Mouse (Mus musculus) brain, embryonic 14.5 days (tissue): Measurements from ENCODE around the gene Mid1. TPM values are rescaled to one million over a fixed set of nuclear protein-coding genes. Genes with fewer than 3 reads are reported as not detected.

Experiments used
- DNase-seq: peaks from one replicate; pipeline ENCODE4 v3.0.0-alpha.2; 2011; ENCODE audit warnings: low read depth
- CTCF ChIP-seq: fragments of 200-500 bp; IDR thresholded peaks from 2 replicates; pipeline ENCODE4 v1.5.1; 2012; ENCODE audit warnings: inconsistent platforms, mild to moderate bottlenecking, moderate library complexity, borderline replicate concordance; ENCODE audit not compliant: insufficient read depth, insufficient read length; ENCODE audit errors: extremely low read depth
- POLR2A ChIP-seq: fragments of 200-500 bp; IDR thresholded peaks from 2 replicates; pipeline ENCODE4 v1.6.1; 2012; ENCODE audit warnings: mild to moderate bottlenecking, inconsistent platforms, borderline replicate concordance; ENCODE audit not compliant: poor library complexity, insufficient read depth, insufficient read length, severe bottlenecking; ENCODE audit errors: extremely low read depth
- polyA plus RNA-seq: library from polyadenylated mRNA; depleted of rRNA; stranded (reverse); fragments of >200 nt; gene quantifications from 2 replicates; pipeline ENCODE4 v1.2.3, GENCODE M21; 2012; rRNA removed

Mid1 gene
- 13.5 and 23.5 TPM in 2 replicates for polyA plus RNA-seq

DNA sequence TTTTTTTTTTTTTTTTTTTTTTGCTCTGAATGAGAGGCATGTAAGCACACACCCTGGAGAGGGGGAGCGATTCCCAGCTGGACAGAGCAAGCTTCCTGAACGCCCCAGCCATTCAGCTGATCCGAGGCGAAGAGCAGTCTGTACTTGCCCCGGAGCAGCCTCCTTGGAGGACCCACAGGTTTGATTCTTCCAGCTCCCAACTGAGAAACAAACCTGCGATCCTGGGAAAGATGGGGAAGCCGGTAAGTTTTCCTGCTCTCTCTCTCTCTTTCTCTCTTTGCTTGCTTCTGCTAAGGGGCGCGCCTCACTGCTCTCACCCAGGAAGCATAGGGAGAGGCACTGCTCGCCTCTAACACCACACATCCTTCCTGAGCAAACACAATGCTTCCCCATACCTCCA, at the start of gene Mid1:
Gene Mid1, plus strand, starts transcription at position 69 of the 400 bp plus-strand sequence.
- DNase-seq = peak; percentile 29
- TF ChIP-seq POLR2A = no peak
- TF ChIP-seq CTCF = no peak

DNA sequence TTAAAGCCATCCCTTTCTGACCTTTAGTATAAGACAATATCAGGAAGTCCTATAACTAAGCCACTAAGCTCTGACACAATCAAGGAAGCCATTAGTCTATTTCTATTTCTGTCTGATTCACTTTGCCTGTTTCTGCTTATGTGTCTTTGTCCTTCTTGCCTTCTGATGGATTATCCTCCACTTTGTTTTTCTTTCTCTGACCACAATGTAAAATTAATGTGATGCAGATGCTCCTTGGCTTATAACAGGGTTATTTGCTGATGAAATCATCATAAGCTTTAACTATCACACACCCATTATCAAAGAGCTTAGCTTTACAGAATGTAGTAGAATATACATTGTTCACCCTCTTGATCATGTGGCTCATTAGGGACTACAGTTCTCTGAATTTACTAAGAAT, 11.9 kb upstream of the Mid1 start:
- no peak for DNase-seq
- no peak for TF ChIP-seq POLR2A
- TF ChIP-seq CTCF = no peak

DNA sequence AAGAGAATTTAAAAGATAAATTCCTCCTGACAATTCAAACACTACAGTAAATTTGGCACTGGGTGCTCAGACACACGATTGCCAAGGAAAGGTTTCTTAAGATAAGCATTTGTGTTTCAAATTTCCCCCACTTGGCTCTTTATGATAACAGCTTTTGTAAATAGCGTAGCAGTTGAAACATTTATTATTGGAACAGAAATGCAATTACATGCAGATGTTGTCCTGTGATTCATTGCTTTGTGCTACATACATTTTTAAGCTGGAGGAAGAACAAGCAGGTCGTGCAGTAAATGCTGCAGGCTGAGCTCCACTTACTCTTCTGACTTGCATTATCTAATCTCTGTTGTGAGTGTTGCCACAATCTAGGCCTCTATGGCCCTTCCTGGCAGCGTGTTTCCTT, 8.7 kb upstream of the Mid1 start:
- DNase-seq = peak; percentile 10

DNA sequence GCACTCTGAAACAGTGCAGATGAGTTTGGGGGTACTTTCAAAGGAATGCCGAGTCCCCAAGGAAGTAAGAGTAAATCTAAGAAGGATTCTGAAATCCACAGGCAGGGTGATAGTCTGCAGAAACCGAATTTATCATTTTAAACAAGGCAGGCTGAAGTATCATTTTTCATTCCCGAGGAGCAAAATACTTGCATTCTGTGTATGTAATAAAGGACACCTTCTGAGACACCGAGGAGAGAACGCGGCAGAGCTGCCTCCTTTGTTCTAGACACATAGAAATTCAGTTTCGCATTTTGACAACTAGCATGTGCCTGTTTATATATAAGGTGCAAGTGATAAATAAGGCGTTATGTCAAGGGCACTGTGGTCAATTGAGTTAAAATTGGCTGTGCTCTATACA, 732 bp downstream of the Mid1 start:
- no peak for DNase-seq
- no peak for TF ChIP-seq CTCF
- no peak for TF ChIP-seq POLR2A

More for the DNA sequence above, 8.7 kb upstream of the Mid1 start:
- TF ChIP-seq CTCF (no peak), POLR2A (no peak)

DNA sequence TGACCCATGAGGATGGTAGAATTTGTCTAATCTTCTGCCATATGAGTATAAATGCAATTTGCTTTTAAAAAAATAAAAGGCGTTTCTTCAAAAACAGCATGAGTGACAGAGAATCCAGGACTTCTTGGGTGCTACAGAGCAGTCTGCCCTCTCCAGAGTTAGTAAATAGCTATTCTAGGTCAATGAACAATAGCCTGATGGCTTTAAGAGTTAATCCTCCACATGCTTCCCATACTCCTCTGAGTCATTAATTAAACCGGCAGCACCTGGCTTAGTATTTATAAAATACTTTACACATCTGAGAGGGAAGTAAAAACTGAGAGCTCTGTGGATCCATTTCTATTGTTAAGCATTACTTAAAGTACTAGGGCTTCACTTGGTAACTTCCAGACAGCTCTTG, 6.2 kb downstream of the Mid1 start:
- TF ChIP-seq CTCF (no peak), POLR2A (no peak)
- no peak for DNase-seq

DNA sequence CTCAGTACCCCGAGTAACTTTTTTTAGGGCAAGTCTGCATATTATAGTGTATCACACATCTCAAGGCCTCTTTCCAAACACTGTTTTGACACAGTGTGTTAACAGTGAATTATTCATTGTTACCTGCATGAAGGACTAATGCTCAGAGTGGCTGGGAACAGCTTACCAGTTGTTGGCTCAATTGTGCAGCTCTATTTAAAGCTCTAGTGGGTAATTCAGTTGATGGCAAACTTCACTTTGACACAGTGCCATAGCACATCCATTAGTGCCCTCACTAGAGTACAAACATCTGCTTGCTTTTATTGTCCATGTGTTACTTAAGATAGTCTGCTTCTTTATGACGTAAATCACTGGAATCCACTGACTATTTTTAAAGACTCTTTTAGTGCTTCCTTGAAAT, 6.7 kb downstream of the Mid1 start:
- peak; percentile 58 for DNase-seq
- TF ChIP-seq POLR2A (no peak), CTCF (no peak)

DNA sequence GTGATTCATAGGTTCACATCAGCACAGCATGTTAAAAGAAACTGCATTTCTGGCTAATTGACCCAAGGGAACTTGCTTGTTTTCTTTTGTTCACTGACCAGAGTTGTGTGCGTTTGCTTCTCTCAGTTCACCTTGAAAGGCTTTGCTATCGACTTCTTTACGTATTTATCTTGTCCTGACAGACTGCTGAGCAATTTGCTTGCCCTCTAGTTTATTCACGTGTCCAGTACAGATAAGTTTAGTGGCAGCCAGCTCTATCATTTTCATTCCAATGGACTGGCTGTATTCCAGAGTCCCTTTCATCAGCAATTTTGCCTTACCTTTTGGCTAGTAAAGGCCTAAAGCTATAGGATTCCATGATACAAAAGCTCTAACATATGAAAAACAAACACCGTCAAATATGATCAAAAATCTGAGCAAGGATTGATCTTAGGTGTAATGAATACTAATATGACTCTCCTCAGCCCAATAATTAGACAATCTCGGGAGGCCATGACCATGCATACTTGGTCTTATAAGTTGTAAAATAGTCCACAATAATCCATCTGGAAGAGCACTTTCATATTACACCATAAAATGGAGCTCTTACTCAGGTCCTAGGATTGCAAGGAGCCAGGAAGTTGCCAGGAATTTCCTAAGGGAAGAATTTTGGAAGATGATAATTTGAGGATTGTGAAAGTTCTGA, 7.4 kb downstream of the Mid1 start:
- TF ChIP-seq CTCF (no peak), POLR2A (no peak)

DNA sequence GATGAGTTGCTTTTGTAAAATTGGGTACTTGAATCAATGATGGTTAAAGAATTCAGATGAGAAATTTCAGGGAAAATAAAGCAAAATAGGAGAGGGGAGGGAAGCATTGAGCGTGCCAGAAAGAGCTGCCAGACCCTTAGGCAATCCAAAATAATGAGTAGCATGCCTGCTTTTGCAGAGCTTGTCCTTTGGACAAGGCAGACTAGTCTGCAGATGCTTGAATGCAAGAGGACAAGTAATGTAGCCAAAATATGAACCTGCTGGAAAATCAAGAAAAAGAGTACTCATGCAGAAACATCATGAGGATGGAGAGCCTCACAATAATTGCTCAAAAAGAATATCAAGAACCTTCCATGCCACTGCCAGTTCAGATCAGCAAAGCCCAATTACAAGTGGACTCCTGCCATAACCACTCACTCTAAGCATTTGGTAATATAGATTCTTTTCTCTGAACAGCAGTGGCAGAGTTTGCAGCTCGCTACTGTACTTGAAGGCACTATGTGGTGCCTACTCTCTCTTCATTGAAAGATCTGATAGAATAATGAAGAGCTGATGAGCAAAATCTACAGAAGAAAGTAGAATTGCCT, 19.1 kb downstream of the Mid1 start:
- TF ChIP-seq CTCF (no peak), POLR2A (no peak)
- DNase-seq = peak; percentile 76

More for the DNA sequence above, 7.4 kb downstream of the Mid1 start:
- DNase-seq = no peak

DNA sequence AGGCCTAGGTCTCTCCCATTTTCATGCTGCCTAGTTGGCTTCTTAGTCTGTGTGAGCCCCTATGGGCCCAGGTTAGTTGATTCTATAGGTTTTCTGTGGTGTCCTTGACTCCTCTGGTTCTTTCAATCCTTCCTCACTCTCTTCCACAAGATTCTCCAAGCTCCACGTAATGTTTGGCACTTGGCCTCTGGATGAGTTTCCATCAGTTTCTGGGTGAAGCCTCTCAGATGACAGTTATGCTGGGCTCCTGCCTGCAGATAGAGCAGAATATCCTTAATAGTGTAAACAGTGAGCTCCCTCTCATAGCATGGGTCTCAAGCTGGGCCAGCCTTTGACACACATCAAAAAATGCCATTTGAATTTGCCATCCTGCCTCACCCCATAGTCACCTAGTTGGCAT, 38.5 kb downstream of the Mid1 start:
- no peak for TF ChIP-seq POLR2A
- no peak for TF ChIP-seq CTCF

DNA sequence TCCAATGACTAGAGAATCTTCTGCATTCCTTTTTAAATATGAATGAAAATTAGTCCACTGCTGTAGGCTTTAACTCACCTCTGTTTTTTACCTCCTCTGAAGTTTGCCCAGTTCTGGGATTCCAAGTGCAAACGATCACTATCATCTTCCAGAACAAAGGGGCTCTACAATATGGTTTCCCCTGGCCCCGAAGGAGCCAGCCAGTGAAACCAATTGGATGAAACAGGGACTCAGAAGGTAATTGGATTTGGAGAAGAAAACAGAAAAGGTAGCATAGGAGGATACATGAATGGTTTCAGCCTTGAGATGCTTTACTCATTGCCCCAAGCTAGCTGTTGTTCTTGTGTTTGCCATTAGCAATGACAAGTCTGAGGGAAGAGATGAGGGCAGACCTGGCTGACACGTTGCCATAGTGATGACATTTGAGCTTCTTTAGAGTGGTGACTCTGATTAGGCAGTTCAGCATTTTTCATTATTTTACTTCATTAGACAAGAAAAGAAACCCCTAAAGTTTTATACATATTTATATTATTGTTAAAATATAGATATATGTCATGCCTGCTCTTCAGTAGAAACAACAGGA, 50.5 kb downstream of the Mid1 start:
- no peak for TF ChIP-seq POLR2A
- TF ChIP-seq CTCF = no peak
- DNase-seq = peak; percentile 53

More for the DNA sequence above, 38.5 kb downstream of the Mid1 start:
- no peak for DNase-seq

DNA sequence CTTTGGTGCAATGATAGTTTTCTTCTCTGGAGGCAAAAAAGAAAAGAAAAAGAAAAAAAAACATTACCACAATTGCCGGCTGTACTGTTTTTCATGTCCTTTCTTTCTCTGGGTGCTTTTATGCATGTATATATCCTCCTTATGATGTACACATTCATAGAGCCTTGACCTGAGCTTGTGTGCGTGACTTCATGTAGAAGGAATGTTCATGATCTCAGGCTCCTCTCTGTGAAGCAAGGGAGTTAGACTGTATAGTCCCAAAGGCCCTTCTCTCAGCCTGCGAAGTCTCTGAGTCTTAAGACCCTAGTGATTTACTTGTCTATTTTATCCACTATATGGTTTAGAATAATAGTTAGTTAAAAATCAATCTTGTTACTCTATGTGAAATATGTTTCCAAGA, 73.0 kb downstream of the Mid1 start:
- no peak for DNase-seq
- TF ChIP-seq POLR2A (no peak), CTCF (no peak)

DNA sequence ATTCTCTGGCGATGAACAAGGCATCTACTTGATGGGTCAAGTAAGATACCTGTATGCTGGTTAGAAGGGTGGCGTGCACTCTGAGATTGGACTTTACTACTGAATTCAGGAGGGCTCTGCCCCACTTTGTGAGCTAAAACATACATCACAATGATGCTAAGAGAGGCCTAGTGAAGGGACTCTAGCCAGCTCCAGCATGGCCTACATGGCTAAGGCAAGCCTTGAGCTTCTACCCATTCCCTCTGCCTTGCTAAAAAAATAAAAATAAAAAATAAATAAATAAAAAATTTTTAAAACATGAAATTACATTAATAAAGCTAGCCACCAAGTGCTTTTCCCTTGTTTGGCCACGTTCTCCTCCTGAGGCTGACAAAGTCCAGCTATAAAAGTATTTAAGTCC, 94.5 kb downstream of the Mid1 start, which contains the start of gene 4933400A11Rik:
Gene 4933400A11Rik, minus strand, starts transcription at position 101 of the 400 bp plus-strand sequence.
- TF ChIP-seq POLR2A (no peak), CTCF (no peak)
- no peak for DNase-seq

DNA sequence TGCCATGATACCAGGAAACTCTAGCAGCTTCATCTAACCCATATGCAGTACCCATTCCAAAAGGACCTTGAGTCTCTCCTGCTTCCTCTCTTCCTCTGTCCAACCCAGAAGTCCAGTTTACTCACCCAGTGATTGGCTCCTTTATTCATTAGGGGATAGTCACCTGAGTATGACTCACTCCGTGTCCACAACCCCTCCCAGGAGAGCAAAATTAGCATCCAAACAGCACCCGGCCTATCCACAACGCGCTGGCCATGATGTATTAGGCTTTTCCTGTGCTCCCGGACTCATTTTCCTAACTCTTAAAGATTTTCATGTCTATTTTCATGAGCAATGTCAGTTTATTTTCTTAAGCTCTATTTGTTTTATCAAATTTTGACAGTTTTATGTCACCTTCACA, 104.7 kb downstream of the Mid1 start:
- TF ChIP-seq CTCF (no peak), POLR2A (no peak)
- DNase-seq = no peak
